Mouse (Mus musculus): ENCODE measurements around the gene Tbc1d20. TPM values are rescaled to one million over a fixed set of nuclear protein-coding genes. Genes with fewer than 3 reads are reported as not detected.

Gene Tbc1d20
- polyA plus RNA-seq, 1 experiment from 2014 or later = 32.2 TPM

DNA sequence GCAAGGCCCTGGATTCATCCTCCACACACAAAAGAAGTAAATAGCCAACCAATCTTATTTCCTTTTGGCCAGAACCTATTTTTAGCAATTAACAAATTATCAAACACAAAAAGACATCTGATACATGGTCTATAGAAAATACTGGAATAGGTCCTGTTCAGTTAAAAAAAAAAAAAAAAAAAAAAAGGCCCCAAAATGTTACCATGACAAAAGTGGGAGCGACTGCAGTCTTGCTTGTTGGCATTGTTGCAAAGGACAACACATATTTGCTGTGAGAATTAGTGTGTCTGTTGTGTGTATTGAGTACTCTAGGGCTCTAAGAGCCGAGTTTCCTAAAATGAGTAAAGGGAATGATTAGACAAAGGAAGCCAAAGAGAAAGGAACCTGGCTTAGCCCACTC, 1.2 kb upstream of the Tbc1d20 start:
- no peak overlapping the region for H3K9ac ChIP-seq (ENCODE audit: low read depth, low read length)
- ATAC-seq (ENCODE audit: low read depth) = no peak

DNA sequence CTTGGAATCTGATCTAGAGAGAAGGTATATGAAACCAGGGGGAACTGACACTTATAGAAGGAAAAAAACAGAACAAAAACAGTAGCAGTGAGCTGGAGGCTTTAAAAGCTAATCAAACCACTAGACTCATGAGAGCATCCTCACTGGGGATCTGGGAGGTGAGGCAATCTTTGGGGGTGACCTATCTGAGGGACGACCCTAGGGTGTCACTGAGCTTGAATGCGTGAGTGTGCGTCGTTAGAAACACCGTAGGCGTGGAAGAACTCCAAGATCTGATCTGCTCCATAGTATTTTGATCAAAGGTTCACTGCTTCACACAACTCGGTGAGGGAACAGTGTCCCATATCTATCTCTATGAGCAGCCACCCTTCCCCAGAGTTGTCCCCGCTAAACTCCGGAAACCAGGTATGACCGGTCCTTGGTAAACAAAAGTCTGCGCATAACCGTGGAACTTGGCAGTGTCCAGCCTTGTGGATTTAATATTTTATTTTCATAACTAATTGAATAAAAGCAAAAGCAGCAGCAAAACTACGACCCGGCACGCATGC, 375 bp upstream of the Tbc1d20 start:
- Histone ChIP-seq H3K4me1 (ENCODE audit: control insufficient read depth, insufficient read depth, low read length) (peaks cover 8% of the 10 kb centered on the region), H3K9me3 (ENCODE audit: control insufficient read depth, low read length) (no peaks in the 10 kb centered on the region), H3K9ac (ENCODE audit: low read depth, low read length) (peak overlapping the region; percentile 95), H3K27ac (replicated peaks; ENCODE audit: low read depth, low read length) (no peak overlapping the region; the same call in 1 of the 2 replicates), H3K4me3 (ENCODE audit: low read depth, low read length) (peak overlapping the region; percentile 94), H3K4me2 (ENCODE audit: low read depth, low read length) (peak overlapping the region; percentile 88), H3K36me3 (ENCODE audit: control insufficient read depth, insufficient read depth, low read length) (no peaks in the 10 kb centered on the region; the same call in 1 of the 2 replicates), H3K27me3 (replicated peaks; ENCODE audit: control insufficient read depth, insufficient read depth, low read length) (no peaks in the 10 kb centered on the region)
- ATAC-seq (ENCODE audit: low read depth) (peak; percentile 20), DNase-seq (ENCODE audit: low spot score) (no peak)
- under 1% methylated on average over 15 of the region's 15 CpGs for WGBS

More for the DNA sequence above, 1.2 kb upstream of the Tbc1d20 start:
- Histone ChIP-seq H3K4me1 (ENCODE audit: control insufficient read depth, insufficient read depth, low read length) (peaks cover 8% of the 10 kb centered on the region), H3K27me3 (replicated peaks; ENCODE audit: control insufficient read depth, insufficient read depth, low read length) (no peaks in the 10 kb centered on the region), H3K27ac (replicated peaks; ENCODE audit: low read depth, low read length) (no peak overlapping the region), H3K36me3 (ENCODE audit: control insufficient read depth, insufficient read depth, low read length) (peaks cover 3% of the 10 kb centered on the region; the same call in 1 of the 2 replicates), H3K4me3 (ENCODE audit: low read depth, low read length) (no peak overlapping the region), H3K4me2 (ENCODE audit: low read depth, low read length) (no peak overlapping the region), H3K9me3 (ENCODE audit: control insufficient read depth, low read length) (no peaks in the 10 kb centered on the region)
- WGBS = 56% methylated on average over 2 of the region's 2 CpGs
- no peak for DNase-seq (ENCODE audit: low spot score)

DNA sequence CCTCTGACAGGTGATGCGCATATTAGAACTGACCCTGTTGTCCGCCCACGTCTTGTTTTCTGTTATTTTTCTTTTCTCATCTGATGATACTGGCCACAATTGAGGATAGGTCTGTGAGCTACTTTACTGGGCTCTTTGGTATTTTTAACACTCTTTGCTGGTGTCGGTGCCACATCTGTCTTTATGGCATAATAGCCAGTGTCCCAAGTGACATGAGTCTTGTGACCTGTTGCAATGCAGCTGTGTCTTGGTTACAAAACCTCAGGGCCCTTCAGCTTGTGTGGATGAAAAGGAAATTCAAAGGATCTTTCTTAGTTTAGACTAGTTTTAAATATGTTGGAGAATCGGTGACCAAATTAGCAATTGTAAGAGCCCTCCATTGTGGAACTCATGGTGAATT, 913 bp downstream of the Tbc1d20 start:
- Histone ChIP-seq H3K9ac (ENCODE audit: low read depth, low read length) (peak overlapping the region; percentile 95), H3K27ac (replicated peaks; ENCODE audit: low read depth, low read length) (no peak overlapping the region), H3K9me3 (ENCODE audit: control insufficient read depth, low read length) (no peaks in the 10 kb centered on the region), H3K36me3 (ENCODE audit: control insufficient read depth, insufficient read depth, low read length) (no peaks in the 10 kb centered on the region), H3K4me3 (ENCODE audit: low read depth, low read length) (peak overlapping the region; percentile 94), H3K27me3 (replicated peaks; ENCODE audit: control insufficient read depth, insufficient read depth, low read length) (no peaks in the 10 kb centered on the region), H3K4me1 (ENCODE audit: control insufficient read depth, insufficient read depth, low read length) (peaks cover 8% of the 10 kb centered on the region), H3K4me2 (ENCODE audit: low read depth, low read length) (peak overlapping the region; percentile 88)
- DNase-seq (ENCODE audit: low spot score) = no peak
- ATAC-seq (ENCODE audit: low read depth) = no peak
- WGBS = 34% methylated on average over 5 of the region's 5 CpGs

DNA sequence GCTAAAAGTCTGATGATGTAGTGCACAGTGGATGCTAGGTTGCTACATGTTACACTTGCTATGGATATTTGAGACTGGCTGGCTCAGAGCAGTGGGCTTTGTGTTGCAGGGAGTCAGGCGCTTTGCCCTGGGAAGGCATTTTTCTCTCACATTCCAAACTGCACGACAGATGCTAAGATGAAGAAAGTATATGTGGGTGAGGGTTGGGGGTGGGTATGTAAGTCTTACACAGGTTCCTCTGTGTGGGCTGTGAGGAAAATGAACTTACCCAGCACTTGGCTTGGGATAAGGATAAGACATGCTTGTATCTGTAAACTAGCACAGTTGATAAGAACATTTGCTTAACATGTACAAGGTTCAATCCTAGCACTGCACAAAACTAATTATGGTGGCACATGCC, 9.2 kb downstream of the Tbc1d20 start:
- ATAC-seq (ENCODE audit: low read depth) (no peak), DNase-seq (ENCODE audit: low spot score) (no peak)
- no peak overlapping the region for H3K27ac ChIP-seq (replicated peaks; ENCODE audit: low read depth, low read length)
- 79% methylated on average over 2 of the region's 2 CpGs for WGBS
- H3K4me3 ChIP-seq (ENCODE audit: low read depth, low read length) = no peak overlapping the region
- H3K9ac ChIP-seq (ENCODE audit: low read depth, low read length) = no peak overlapping the region
- peaks cover 58% of the 10 kb centered on the region for H3K36me3 ChIP-seq (ENCODE audit: control insufficient read depth, insufficient read depth, low read length)
- no peaks in the 10 kb centered on the region for H3K4me1 ChIP-seq (ENCODE audit: control insufficient read depth, insufficient read depth, low read length)
- H3K27me3 ChIP-seq (replicated peaks; ENCODE audit: control insufficient read depth, insufficient read depth, low read length) = no peaks in the 10 kb centered on the region
- no peaks in the 10 kb centered on the region for H3K9me3 ChIP-seq (ENCODE audit: control insufficient read depth, low read length)
- no peak overlapping the region for H3K4me2 ChIP-seq (ENCODE audit: low read depth, low read length)

DNA sequence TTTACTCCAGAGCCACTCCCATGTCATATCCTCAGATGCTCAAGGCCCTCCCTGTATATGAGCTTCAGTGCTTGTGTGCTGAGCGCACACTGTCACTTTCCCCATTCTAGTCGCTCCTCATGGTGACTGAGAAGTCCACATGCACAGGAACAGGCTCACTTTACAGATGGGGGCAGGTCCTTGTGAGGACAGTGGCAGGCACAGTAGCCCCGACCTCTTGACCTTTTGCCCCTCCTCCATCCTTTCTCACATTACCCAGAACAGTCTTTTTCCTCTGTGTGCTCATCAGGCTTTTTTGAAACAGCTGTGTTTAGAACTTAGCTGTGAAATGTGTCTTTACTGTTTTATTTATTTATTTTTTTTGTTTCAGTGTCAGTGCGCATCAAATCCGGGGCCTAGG, 10.2 kb downstream of the Tbc1d20 start:
- DNase-seq (ENCODE audit: low spot score) (no peak), ATAC-seq (ENCODE audit: low read depth) (no peak)
- Histone ChIP-seq H3K4me3 (ENCODE audit: low read depth, low read length) (no peak overlapping the region), H3K9ac (ENCODE audit: low read depth, low read length) (no peak overlapping the region), H3K4me2 (ENCODE audit: low read depth, low read length) (no peak overlapping the region), H3K36me3 (ENCODE audit: control insufficient read depth, insufficient read depth, low read length) (peaks cover 67% of the 10 kb centered on the region), H3K9me3 (ENCODE audit: control insufficient read depth, low read length) (no peaks in the 10 kb centered on the region), H3K27ac (replicated peaks; ENCODE audit: low read depth, low read length) (no peak overlapping the region), H3K4me1 (ENCODE audit: control insufficient read depth, insufficient read depth, low read length) (no peaks in the 10 kb centered on the region), H3K27me3 (replicated peaks; ENCODE audit: control insufficient read depth, insufficient read depth, low read length) (no peaks in the 10 kb centered on the region)
- WGBS = 47% methylated on average over 5 of the region's 5 CpGs

DNA sequence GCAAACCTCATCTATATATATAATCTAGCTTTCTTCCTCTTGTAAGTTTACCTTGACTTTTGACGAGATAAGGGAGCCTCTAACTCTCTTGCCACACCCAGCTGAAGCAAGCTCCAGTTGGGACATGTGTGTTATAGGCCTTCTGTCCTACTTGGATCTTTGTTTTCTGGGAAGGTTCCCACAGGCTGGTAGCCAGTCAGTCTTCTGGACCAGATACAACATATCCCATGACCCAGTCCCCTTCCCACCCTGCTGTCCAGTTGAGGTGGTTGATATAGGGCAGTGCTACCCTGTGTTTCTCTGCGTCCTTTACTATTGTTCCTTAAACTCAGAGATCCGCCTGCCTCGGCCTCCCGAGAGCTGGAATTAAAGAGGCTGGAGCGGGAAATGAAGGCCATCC, 11.9 kb downstream of the Tbc1d20 start:
- H3K4me2 ChIP-seq (ENCODE audit: low read depth, low read length) = no peak overlapping the region
- H3K9me3 ChIP-seq (ENCODE audit: control insufficient read depth, low read length) = no peaks in the 10 kb centered on the region
- H3K4me3 ChIP-seq (ENCODE audit: low read depth, low read length) = no peak overlapping the region
- H3K9ac ChIP-seq (ENCODE audit: low read depth, low read length) = no peak overlapping the region
- no peaks in the 10 kb centered on the region for H3K27me3 ChIP-seq (replicated peaks; ENCODE audit: control insufficient read depth, insufficient read depth, low read length)
- peaks cover 84% of the 10 kb centered on the region for H3K36me3 ChIP-seq (ENCODE audit: control insufficient read depth, insufficient read depth, low read length)
- no peak for ATAC-seq (ENCODE audit: low read depth)
- no peak overlapping the region for H3K27ac ChIP-seq (replicated peaks; ENCODE audit: low read depth, low read length)
- DNase-seq (ENCODE audit: low spot score) = no peak
- WGBS = 96% methylated on average over 6 of the region's 6 CpGs
- H3K4me1 ChIP-seq (ENCODE audit: control insufficient read depth, insufficient read depth, low read length) = no peaks in the 10 kb centered on the region

DNA sequence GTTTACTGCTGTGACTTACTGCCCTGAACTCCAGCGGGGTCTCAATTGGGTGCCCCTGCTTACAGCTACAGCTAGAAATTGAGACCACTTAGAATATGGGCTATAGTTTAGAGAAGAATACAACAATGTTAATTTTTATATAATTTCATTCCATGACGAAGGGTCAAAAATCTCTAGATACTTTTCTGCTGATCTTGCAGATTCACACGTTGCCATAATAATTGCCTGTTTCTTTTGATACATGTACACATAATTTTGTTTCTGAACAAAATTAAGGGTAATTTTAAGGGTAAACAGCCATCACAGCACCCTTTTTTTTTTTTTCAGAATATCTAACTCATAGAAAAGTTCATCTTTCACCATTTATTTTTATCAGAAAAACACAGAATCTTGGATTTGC, 13.6 kb downstream of the Tbc1d20 start:
- no peak overlapping the region for H3K4me3 ChIP-seq (ENCODE audit: low read depth, low read length)
- H3K27ac ChIP-seq (replicated peaks; ENCODE audit: low read depth, low read length) = no peak overlapping the region
- 94% methylated on average over 3 of the region's 3 CpGs for WGBS
- ATAC-seq (ENCODE audit: low read depth) = no peak
- no peaks in the 10 kb centered on the region for H3K27me3 ChIP-seq (replicated peaks; ENCODE audit: control insufficient read depth, insufficient read depth, low read length)
- H3K36me3 ChIP-seq (ENCODE audit: control insufficient read depth, insufficient read depth, low read length) = peaks cover 95% of the 10 kb centered on the region
- H3K4me2 ChIP-seq (ENCODE audit: low read depth, low read length) = no peak overlapping the region
- DNase-seq (ENCODE audit: low spot score) = no peak
- no peaks in the 10 kb centered on the region for H3K4me1 ChIP-seq (ENCODE audit: control insufficient read depth, insufficient read depth, low read length)
- no peaks in the 10 kb centered on the region for H3K9me3 ChIP-seq (ENCODE audit: control insufficient read depth, low read length)
- no peak overlapping the region for H3K9ac ChIP-seq (ENCODE audit: low read depth, low read length)

DNA sequence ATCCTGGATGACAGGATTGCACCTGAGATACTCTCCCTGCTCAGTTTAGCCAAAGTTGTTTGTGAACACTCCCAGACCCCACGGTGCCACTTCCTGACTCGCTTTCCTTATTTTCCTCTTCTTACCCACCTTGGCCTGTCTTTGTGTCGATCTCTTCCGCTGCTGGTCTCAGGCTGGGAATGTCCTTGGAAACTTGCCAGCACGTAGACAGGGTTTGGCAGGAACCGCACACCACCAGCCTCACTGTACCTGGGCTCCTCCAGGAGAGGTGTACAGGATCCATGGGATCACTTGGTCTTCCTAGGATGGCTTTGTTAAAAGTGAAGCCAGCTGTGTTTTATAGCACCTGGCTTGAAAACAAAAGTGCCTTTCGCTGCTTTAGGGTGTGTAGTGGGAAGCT, 19.4 kb downstream of the Tbc1d20 start:
- Histone ChIP-seq H3K4me2 (ENCODE audit: low read depth, low read length) (no peak overlapping the region), H3K36me3 (ENCODE audit: control insufficient read depth, insufficient read depth, low read length) (peaks cover 93% of the 10 kb centered on the region), H3K4me1 (ENCODE audit: control insufficient read depth, insufficient read depth, low read length) (no peaks in the 10 kb centered on the region), H3K9ac (ENCODE audit: low read depth, low read length) (no peak overlapping the region), H3K4me3 (ENCODE audit: low read depth, low read length) (no peak overlapping the region), H3K27ac (replicated peaks; ENCODE audit: low read depth, low read length) (no peak overlapping the region), H3K27me3 (replicated peaks; ENCODE audit: control insufficient read depth, insufficient read depth, low read length) (no peaks in the 10 kb centered on the region), H3K9me3 (ENCODE audit: control insufficient read depth, low read length) (no peaks in the 10 kb centered on the region)
- peak; percentile 12 for DNase-seq (ENCODE audit: low spot score)
- 73% methylated on average over 7 of the region's 7 CpGs for WGBS
- no peak for ATAC-seq (ENCODE audit: low read depth)

DNA sequence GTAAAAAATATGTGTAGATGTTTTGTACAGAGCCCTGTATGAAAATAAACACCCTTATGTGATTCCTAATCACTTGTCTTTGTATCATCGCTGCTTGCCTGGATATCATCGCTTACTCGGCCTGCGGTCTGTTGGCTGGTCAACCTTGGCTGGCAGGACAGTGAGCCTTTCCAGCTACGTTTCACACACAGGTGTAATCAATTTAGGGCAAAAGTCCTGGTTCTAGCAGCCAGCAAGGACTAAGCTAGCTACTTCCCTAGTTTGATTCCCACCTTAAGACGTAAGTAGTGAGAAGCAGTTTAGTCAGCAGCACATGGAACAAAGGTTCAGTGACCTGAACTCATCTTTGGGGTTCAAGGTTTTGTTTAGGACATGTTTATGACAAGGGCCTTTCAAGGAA, 20.3 kb downstream of the Tbc1d20 start:
- no peak overlapping the region for H3K4me2 ChIP-seq (ENCODE audit: low read depth, low read length)
- DNase-seq (ENCODE audit: low spot score) (no peak), ATAC-seq (ENCODE audit: low read depth) (no peak)
- H3K36me3 ChIP-seq (ENCODE audit: control insufficient read depth, insufficient read depth, low read length) = peaks cover 93% of the 10 kb centered on the region
- no peak overlapping the region for H3K27ac ChIP-seq (replicated peaks; ENCODE audit: low read depth, low read length)
- no peak overlapping the region for H3K4me3 ChIP-seq (ENCODE audit: low read depth, low read length)
- no peak overlapping the region for H3K9ac ChIP-seq (ENCODE audit: low read depth, low read length)
- H3K27me3 ChIP-seq (replicated peaks; ENCODE audit: control insufficient read depth, insufficient read depth, low read length) = no peaks in the 10 kb centered on the region
- 82% methylated on average over 6 of the region's 6 CpGs for WGBS
- H3K9me3 ChIP-seq (ENCODE audit: control insufficient read depth, low read length) = no peaks in the 10 kb centered on the region
- no peaks in the 10 kb centered on the region for H3K4me1 ChIP-seq (ENCODE audit: control insufficient read depth, insufficient read depth, low read length)
